Mouse (Mus musculus) testis, adult 2 months (tissue): ENCODE results near the gene Eif2s1. TPM values are rescaled to one million over a fixed set of nuclear protein-coding genes. Genes with fewer than 3 reads are reported as not detected.

Source experiments
- H3K27ac ChIP-seq: fragments of 200-500 bp; 2 replicates; pipeline ENCODE4 v1.5.1; 2012; ENCODE audit warnings: low read depth, low read length; ENCODE audit not compliant: control insufficient read depth, insufficient read depth
- H3K27me3 ChIP-seq: fragments of 200-500 bp; 2 replicates; pipeline ENCODE4 v1.6.1; 2012; ENCODE audit warnings: mild to moderate bottlenecking, low read length, moderate library complexity; ENCODE audit not compliant: control insufficient read depth, insufficient read depth
- H3K36me3 ChIP-seq: fragments of 200-500 bp; 2 replicates; pipeline ENCODE4 v1.6.1; 2012; ENCODE audit warnings: mild to moderate bottlenecking, low read length; ENCODE audit not compliant: control insufficient read depth, insufficient read depth
- H3K4me1 ChIP-seq: fragments of 200-500 bp; 2 replicates; pipeline ENCODE4 v1.6.1; 2012; ENCODE audit warnings: low read length; ENCODE audit not compliant: control insufficient read depth, insufficient read depth
- H3K4me3 ChIP-seq: fragments of 200-500 bp; 2 replicates; pipeline ENCODE4 v1.5.1; 2012; ENCODE audit warnings: low read depth, mild to moderate bottlenecking, low read length, moderate library complexity, mixed read lengths; ENCODE audit not compliant: control insufficient read depth
- CTCF ChIP-seq: fragments of 200-500 bp; IDR thresholded peaks from 2 replicates; pipeline ENCODE4 v1.5.1; 2012; ENCODE audit warnings: low read depth, mild to moderate bottlenecking, inconsistent platforms, low read length, moderate library complexity; ENCODE audit not compliant: control insufficient read depth, insufficient read depth, insufficient replicate concordance
- POLR2A ChIP-seq: fragments of 200-500 bp; IDR thresholded peaks from 2 replicates; pipeline ENCODE4 v1.6.1; 2012; ENCODE audit warnings: low read depth, mild to moderate bottlenecking, inconsistent platforms, low read length, moderate library complexity; ENCODE audit not compliant: control insufficient read depth
- polyA plus RNA-seq: library from polyadenylated mRNA; depleted of rRNA; stranded (reverse); fragments of >200 nt; gene quantifications from 2 replicates; pipeline ENCODE4 v1.2.3, GENCODE M21; 2012

Eif2s1 gene
- polyA plus RNA-seq, 1 experiment = 45.0 TPM

DNA sequence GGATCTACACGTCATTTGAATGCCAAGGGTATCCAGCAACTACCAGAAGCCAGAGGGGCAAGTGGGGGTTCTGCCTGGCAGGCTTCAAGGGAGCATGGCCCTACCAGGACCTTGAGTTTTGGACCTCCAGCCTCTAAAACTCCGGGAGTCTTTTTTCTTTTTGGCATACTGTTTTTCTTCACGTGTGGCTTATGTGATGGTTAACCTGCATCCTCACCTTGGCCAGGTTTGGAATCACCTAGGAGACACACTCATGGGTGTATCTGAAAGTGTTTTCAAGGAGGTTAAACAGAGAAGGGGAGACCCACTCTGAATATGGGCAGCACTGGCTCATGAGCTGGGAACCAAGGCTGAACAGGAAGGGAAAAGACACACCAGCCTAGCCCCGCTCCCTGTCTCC lies 41.7 kb downstream of the Eif2s1 start:
- Histone ChIP-seq H3K27me3 (no peaks in the 10 kb centered on the region; the same call in 1 of the 2 replicates), H3K27ac (no peak overlapping the region), H3K36me3 (no peaks in the 10 kb centered on the region), H3K4me3 (no peak overlapping the region), H3K4me1 (peaks cover 7% of the 10 kb centered on the region)
- TF ChIP-seq POLR2A (no peak), CTCF (no peak)

DNA sequence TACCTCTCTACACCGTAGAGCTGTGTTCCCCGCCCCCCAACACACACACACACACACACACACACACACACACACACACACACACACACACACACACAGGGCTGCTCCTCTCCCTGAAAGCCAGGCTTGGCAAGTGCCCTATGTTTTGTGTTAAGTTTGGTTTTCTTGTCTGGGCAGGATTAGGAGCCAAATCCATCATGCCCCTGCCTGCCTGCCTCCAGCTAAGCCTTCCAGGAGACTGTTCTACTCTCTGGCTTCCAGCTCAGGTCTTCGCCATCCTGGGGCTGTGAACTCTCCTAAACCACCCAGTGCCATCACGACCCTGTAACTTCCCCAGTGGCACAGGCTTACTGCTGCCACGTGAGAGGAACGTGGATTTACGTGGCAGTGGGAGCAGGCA lies 42.9 kb downstream of the Eif2s1 start:
- Histone ChIP-seq H3K36me3 (no peaks in the 10 kb centered on the region), H3K27ac (no peak overlapping the region), H3K4me1 (peaks cover 7% of the 10 kb centered on the region), H3K4me3 (no peak overlapping the region), H3K27me3 (no peaks in the 10 kb centered on the region; the same call in 1 of the 2 replicates)
- no peak for TF ChIP-seq POLR2A
- TF ChIP-seq CTCF = no peak

DNA sequence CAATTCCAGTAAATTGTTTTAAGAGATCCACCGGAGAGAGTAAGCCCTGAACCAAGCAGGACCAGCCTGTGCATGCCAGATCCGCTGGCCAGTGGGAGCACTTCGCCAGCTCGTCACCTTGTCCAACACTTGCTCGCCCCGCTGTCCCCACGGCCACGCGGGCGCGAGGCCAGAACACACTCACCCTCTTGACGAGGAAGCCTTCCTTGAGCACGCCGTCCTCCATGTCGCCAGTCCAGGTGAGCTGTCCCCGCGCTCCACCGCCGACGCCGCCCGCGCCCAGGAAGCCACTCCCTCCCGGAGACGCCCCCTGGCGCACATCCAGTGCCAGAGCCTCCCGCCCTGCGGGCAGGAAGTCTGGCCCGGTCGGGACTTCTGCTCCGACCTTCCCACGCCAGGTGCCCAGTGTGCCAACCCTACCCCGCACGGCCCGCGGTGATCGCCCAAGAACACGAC lies 45.1 kb downstream of the Eif2s1 start, which contains the start of gene Plek2:
TSS of gene Plek2 (minus strand) at position 258 of the 456 bp plus-strand sequence.
- H3K27me3 ChIP-seq = peaks cover 1% of the 10 kb centered on the region
- peak; percentile 18; the same call in 1 of the 2 replicates for TF ChIP-seq CTCF
- TF ChIP-seq POLR2A = no peak
- H3K36me3 ChIP-seq = no peaks in the 10 kb centered on the region
- H3K4me3 ChIP-seq = peak within 1 kb of the TSS; percentile 87
- peaks cover 14% of the 10 kb centered on the region for H3K4me1 ChIP-seq
- no peak within 1 kb of the TSS for H3K27ac ChIP-seq

GRCm38 (mm10) chr12:78908081-78908605 lies 46.5 kb downstream of the Eif2s1 start:
- Histone ChIP-seq H3K4me1 (peaks cover 16% of the 10 kb centered on the region), H3K27me3 (peaks cover 3% of the 10 kb centered on the region), H3K36me3 (no peaks in the 10 kb centered on the region), H3K4me3 (no peak overlapping the region), H3K27ac (no peak overlapping the region)
- no peak for TF ChIP-seq POLR2A
- no peak for TF ChIP-seq CTCF

DNA sequence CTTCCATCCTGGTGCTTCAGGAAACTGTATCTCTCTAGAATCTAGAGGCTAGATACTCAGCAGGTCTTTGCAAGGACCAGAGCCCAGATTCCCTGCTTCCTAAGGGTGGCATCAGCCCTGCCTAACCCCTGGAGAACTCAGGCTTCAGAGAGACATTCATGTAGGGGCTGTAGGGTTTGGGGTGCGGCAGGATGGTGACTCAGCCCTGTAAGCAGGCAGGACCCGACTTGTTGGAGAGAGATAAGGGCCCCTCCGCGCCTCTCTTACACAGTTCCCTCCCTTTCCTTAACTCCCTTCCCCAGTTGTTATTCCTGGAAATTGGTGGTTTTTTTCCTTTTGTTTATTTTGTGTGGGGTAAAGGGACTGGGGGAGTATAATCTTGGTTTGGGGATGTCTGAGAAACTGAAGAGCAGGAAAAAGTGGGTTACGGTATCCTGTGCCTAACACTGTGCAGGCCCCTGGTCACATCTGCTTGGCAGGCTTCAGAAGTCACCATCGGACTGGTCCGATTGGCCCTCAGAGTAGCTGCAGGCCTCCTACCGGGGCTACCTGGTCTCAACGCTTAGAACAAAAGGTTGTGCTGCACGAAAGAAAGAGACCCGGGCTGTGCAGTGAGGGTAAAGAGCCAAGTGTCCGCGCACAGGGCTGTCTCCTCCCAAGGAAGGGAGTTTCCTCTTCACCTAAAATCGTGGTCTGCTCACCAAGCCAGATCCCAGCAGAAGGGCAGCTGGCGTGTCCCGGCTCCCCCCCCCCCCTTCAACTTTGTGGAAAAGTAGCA lies 49.3 kb downstream of the Eif2s1 start:
- Histone ChIP-seq H3K4me1 (peaks cover 16% of the 10 kb centered on the region), H3K36me3 (no peaks in the 10 kb centered on the region), H3K27ac (no peak overlapping the region), H3K4me3 (no peak overlapping the region; the same call in 1 of the 2 replicates), H3K27me3 (peaks cover 3% of the 10 kb centered on the region)
- no peak for TF ChIP-seq POLR2A
- no peak for TF ChIP-seq CTCF

DNA sequence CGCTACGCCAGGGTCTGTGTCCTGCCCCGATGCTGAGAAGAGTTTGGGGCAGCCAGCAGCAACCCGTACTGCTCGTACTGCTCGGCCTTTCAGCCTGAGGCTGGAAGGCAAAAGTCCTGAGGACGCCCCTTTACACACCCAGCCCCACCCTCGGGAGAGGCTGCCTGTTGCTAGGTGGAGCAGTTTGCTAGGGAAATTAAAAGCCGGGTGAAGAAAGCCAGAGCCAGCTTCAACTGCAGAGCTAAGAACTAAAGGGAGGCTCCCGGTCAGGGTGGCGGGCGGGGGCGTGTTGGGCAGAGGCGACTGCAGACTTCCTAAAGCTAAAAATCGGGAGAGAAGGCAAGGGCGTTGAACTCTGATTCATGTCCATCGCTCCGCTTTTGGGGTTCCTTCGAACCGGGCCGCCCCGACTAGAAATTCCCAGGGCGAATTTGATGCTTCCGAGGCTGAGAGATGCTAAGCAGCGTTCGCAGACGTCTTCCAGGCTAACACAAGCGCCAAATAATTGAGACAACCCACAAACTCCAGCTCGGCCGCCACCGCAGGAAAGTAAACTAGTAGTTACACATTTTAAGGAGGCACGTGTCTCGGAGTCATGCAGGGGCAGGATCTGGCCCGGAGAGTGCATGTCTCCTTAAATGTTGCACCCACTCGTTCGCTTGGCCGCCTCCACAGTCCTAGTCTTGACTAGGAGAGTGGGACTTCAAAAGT lies 50.2 kb downstream of the Eif2s1 start:
- H3K27me3 ChIP-seq = peaks cover 3% of the 10 kb centered on the region; the same call in 1 of the 2 replicates
- no peak overlapping the region for H3K27ac ChIP-seq
- H3K4me3 ChIP-seq = peak overlapping the region; percentile 44

GRCm38 (mm10) chr12:78914458-78914857 lies 52.8 kb downstream of the Eif2s1 start:
- H3K36me3 ChIP-seq = no peaks in the 10 kb centered on the region
- peaks cover 3% of the 10 kb centered on the region; the same call in 1 of the 2 replicates for H3K27me3 ChIP-seq
- peaks cover 9% of the 10 kb centered on the region for H3K4me1 ChIP-seq
- TF ChIP-seq CTCF = no peak
- no peak for TF ChIP-seq POLR2A
- no peak overlapping the region for H3K4me3 ChIP-seq
- H3K27ac ChIP-seq = no peak overlapping the region

More for the DNA sequence above, 50.2 kb downstream of the Eif2s1 start:
- Histone ChIP-seq H3K4me1 (peaks cover 12% of the 10 kb centered on the region), H3K36me3 (no peaks in the 10 kb centered on the region)
- TF ChIP-seq CTCF (no peak), POLR2A (no peak)
